Mouse (Mus musculus) urinary bladder, postnatal 14 days (tissue): ENCODE measurements around the gene Slc35c1.
A peak's percentile ranks its signal among the peaks of the same experiment; 100 is the strongest.
"Not testable (repeated sequence)": the region's sequence is repeated elsewhere in the genome, so short reads cannot be mapped to it uniquely, and the experiment has no call there.

Source experiments
- DNase-seq: peaks from one replicate; pipeline ENCODE4 v3.0.0; 2021; ENCODE audit warnings: low spot score

Slc35c1 gene

DNA sequence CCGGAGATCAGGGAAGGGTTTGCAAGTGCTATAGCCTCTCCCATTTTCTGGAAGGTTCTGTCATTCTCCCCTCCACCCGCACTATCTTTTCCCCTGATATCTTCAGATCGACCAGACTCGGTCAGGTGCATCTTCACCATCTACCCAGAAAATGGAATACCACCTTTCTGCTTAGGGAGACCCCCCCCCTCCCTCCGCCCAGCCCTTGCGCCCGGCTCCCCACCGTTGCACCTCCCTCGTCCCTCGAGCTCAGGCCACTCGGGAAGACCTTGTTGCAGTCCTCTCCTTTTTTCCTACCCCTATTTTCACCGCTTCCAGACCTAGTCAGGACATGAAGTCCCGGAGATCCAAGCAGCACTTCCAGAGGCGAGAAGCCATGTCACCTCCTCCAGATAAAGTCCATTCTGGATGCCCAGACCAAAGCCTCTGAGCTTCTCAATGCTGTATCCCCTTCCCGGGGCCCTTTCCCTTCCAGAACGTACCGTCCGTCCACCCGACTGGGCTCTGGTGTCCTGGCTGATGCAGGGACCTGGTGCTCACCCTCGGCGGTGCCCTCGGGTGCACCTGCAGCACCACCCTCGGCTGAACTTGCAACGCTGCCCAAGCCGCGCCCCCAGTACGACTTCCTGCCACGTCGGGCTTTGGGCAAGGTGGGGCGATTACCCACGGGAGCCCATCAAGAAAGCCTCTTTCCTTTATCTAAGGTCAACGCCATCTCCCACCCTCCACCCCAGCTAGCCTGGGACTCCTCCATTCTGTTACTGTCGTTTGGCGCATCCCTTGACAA is at the start of gene Slc35c1:
Gene Slc35c1 (minus strand): TSS at position 618 of the 787 bp plus-strand sequence.
- peak; percentile 61 for DNase-seq

DNA sequence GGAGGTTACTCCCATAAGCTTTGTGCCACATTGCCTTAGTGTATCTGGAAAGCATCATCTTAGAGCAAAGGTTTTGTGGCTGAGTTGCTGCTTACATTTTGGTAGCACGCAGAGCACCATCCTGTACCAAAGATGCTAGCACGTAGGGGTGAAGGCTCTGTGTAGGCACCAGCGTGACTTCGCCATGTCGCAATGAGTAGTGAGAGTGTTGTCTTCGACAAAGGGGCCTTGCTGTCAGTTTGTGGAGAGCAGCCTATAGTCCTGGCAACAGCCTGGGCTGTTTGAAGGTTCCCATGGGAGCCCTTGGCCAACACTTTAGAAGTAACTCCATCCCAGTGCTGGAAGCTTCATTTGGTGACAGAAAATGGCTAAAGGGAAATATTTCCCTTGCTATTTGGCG is 45.0 kb upstream of the Slc35c1 start:
- no peak for DNase-seq

DNA sequence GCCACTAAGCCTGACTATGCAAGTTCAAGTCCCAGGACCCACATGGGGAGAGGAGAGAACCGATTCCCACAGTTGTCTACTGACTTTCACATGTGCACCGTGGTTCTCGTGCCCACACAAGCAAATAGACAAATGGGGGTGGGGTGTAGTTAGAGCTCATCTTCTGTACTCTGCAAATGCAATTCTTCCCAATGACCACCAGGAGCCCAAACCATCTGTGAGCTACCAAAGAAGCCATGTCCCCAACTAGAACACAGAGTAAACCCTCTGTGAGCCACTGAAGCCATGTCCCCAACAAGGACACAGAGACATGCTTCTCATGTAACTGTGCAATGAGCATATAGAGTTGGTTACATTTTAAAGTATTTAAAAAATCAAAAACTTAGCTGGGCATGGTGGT is 43.1 kb upstream of the Slc35c1 start:
- no peak for DNase-seq

DNA sequence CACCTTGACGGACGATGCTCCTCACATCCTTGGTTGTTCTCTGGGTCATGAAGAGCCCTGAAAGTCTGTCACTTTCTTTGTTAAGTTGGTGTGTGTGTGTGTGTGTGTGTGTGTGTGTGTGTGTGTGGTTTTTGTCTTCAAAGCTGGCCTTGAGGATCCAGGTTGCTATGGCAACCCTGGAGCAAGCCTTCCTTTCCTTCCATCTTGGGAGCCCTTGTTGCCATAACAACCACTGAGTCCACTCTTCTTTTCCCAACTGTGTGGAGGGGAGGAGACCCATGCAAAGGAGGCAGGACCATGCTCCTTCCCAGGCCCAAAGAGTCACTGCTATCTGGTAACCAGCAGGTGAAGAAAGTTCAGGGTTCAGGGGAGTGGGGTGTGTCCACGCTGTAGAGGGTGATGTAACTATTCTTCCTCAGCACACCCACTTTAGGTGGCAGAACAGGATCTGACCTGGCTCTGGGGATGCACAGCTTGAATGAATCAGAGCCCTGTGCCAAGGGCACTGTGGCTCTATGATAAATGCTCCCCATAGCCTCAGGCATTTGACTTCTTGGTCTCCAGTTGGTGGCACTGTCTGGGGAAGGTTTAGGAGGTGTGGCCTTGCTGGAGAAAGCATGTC is 39.5 kb upstream of the Slc35c1 start:
- no peak for DNase-seq

DNA sequence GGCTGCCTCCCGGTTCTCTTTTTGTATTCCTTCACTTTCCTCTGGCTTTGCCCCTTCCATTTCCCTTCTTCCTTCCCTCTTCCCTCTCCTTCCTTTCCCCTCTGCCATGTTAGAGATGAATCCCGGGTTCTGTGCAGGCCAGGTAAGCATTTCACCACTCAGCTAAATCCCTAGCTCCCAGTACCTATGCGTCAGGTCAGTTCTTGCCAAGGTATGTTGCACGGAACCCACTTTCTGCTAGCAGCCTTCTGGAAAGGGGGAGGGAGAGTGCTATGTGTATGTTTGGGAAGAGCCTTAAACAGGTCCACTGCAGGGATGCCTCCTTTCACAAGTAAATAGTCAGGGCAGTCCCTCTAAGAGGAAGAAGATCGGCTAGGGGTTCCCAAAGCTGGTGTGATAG is 36.8 kb upstream of the Slc35c1 start:
- no peak for DNase-seq

DNA sequence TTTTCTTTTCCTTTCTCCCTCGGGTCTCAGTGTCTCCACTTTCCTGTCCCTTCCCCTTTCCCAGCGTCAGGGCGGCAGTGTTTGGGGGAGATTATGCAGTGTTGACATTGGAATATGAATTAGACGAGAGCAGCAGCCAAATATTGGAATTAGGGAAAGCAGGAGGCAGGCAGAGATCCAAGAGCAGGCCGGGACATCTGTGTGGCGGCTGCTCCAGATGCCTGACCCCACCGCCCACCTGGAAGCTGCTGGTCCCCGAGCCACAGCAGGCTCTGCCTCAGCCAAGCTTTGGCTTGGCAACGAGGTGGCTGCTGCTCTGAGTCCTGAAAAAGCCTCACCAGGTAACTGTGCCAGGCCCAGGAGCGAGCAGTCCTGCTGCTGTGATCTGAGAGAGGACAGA is 36.3 kb upstream of the Slc35c1 start:
- no peak for DNase-seq

DNA sequence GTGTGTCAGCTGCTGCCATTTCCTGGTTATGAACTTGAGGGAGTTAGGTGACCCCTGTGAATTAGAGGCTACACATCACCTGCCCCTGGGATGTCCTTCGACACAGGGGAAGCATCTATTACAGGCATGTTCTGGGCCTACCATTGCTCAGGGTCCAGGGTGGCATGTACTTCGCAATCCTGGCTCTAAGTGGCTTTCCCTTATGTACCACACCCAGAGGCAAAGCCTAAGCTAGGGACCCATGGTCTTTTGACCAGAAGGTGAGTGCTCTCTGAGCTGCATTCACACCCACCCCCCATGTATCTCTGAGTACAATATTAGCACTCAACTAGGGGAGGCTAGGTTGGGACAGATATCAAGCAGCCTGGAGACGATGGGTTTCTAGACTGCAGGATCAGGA is 34.6 kb upstream of the Slc35c1 start:
- DNase-seq = no peak

DNA sequence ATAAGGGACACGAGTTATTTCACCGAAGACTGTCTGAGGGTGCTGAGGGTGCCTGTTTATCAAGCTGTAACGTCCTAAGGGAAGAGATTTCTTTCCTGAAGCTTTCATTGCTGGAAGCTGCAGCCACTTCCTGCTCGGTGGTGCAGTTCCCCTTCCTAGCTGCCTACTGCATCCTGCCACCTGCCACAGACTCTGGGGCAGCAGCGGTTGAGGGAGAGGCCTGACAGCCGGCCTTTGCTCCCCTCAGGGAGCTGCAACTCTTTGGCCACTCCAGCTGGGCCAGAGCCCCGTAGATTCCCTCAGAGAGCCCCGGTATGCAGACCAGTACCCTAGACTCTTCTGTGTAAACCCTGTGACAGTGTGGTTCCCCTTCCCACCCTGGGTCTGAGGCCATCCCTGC is 34.1 kb upstream of the Slc35c1 start:
- DNase-seq = no peak

DNA sequence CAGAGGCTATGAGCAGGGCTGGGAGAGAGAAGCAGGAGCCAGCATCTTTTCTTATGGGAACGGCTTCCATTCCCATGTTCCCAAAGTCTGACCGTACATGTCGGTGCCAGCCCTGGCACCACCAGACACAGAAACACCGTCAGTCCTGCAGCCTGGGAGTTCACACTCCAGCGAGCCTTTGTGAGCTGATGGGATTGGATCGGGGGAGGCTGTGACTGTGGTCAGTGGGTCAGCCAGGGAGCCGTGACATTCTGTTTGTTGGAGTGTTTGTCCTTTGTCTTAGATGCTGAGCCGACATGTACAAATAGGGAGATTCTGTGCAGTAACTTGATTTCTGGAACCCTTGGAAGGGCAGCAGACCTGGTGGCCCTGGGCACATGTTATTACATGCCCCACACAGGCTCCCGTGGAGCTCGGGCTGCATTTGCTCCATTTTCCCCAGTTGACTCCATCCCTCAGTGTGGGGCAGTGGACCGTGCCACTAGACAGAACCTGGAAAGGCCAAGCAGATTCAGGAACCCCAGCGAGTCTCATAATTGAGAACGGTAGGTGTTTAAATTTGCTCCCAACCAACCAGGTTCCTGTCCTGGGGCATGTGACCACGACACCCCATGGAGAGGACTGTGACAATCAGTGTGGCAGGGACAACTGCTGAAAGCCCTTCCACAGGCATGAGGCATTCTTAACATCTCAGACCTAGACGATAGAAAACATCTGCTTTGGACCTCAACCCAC is 33.5 kb upstream of the Slc35c1 start:
- DNase-seq = no peak

DNA sequence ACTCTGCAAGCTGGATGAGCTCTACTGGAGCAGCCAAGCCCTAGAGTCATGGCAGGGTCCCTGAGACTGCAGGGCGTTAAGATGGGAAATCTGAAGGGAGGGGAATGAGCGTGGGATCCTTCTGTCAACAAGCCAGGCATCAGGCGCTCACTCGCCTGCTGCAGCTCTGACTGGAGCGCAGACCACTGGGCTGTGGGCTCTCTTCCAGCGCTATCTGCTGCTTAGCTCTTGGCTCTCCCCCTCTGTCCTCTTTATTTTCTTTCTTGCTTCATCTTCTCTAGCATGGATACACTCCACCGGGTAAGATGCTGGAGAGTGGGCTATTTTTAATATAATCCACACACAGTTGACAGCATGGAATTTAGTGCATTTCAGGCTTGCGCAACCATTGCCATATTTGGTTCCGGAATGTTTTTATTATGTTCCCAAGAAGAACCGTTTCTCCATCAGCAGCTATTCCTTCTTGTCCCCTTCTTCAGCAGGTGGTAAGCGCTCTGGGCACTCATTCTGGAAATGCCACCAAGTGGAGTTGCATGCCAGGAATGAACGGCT is 31.7 kb upstream of the Slc35c1 start:
- peak; percentile 57 for DNase-seq

DNA sequence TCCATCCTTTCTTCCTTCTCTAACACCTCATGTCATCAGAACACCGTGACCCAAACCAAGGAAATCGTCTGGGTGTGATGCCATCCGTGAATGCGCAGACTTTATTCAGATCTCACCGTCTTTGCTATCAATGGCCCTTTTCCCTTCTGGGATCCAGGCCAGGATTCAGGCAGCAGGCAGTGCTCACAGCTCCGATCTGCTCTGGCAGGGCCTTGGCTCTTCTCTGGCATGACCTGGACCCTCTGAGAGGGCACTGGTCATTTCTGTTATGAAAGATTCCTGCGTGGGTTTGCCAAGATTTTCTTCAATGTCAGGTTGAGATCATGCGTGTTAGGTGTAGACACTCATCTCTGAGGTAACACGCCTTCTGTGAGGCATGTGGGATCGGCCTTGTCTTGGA is 30.2 kb upstream of the Slc35c1 start:
- no peak for DNase-seq

DNA sequence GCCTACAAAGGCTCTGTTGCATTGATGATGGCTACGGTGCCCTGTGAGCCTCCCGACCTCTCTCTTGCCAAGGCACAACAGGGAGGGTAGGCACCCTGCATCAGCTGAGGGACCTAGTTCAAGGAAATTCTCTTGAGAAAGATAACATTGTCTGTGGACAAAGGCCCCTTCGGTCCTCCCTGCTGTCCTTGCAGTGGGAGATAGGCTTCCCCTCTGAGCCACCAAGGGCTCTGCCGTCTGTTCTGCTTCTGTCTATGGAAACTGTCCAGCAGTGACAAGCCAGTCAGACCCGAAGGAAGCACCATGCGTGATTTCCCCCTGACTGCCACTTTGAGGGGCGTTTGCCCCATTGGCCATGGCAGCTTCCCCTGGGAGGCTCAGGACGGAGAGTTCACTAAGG is 27.5 kb upstream of the Slc35c1 start:
- no peak for DNase-seq

DNA sequence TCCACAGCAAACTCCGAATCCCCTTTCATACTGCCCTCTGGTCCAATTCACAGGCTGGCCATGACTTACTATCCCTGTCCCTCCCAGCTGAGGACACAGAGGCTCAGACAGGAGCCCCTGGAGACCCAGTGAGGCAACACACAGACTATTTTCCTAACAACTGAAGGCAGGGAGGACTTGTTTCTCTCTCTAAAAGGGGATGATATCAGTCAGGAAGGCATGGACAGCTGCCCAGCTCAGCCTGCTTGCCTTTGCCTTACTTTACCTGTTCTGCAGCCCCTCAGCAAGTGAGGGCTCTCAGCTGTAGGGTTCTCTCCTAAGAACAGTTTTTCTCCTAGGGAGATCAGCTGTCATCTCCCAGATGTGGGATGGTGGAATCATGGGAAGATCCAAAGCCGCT is 26.6 kb upstream of the Slc35c1 start:
- no peak for DNase-seq

DNA sequence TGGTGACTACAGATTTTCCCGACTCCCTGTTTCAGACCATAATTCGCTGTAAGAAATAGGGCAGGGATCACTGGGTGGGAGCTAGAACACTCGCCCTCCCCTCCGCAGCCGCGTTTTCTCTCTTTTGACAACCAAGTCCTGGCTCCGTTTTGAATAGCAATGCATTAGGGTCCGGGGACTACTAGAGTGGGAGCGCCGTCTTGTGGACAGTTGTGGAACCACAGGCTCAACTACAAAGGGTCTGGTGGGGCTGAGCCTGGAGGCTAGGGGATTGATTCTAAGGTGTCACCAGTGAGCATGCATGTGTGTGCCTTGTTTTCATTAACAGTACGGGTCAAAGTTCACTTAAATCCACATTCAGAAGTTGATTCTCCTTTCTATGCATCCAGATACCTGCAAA is 26.1 kb upstream of the Slc35c1 start:
- peak; percentile 86 for DNase-seq

DNA sequence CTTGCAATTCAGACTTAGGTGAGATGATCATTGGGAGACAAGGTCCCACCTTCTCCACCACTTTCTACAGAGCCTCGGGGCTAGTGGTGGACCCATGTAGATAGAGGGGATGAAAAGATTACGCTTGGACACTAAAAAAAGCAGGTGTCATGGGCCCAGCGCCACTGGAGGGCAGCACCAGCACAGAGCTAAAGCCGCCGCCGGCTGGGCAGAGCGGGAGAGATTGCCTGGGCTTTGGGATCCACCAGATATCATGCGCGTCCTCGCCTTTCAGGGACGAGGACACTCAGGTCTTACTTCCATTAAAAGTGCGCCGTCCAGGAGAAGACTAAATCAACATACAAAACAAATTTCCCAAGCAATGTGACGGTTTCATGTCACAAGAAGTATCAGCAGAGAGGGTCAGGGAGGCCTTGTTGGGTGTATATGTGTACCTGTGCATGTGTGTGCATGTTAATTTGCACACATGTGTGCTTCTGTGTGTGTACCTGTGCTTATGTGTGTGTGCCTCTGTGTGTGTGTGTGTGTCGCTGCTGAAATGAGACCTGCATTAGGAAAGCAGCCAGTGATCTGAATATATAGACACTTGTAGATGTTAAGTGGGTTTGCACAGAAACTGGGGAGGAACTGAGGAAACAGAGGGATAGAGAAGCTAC is 25.4 kb upstream of the Slc35c1 start:
- DNase-seq = peak; percentile 69

DNA sequence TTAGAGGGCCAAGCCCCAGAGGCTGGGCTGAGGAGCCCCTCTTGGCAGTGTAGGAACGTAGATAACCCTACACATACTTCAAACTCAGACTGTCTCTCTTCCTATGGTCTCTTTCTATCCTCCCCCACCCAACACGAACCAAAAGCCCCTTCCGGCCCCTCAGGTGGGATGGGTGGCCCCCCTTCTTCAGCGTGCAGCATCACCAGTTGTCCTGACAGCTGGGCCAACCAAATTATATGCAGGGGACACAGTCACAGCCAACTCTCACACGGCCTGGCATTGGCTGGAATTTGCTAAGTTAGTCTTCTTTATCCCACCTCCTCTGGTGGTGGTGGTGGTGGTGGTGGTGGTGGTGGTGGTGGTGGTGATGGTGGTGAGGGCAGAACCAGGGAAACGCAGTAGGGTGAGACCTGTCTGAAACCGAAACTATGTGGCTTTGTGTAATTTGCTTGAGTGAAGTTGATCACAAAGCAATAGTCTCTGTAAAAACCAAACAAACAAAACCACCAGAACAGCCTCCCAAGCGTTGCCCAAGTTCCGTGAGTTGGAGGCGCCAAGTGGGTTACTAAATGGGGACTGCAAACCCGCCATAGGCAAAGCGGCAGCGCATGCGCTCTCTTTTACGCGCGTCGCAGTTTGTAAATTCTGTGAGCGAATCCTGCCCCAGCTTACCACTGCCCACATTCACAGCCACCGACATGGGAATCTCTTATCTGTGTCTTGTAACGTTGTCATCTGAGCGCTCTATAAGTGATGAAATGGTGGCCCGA is 24.1 kb upstream of the Slc35c1 start:
- DNase-seq = no peak

DNA sequence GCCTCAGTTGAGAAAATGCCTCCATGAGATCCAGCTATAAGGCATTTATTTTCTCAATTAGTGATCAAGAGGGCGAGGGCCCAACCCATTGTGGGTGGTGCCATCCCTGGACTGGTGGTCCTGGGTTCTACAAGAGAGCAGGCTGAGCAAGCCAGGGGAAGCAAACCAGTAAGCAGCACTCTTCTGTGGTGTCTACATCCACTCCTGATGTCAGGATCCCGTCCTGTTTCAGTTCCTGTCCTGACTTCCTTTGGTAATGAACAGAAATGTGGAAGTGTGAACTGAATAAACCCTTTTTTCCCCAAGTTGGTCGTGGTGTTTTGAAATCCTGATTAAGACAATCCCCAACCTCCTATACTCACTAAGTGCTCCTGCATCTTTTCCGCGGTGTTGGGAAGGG is 23.2 kb upstream of the Slc35c1 start:
- DNase-seq = no peak

DNA sequence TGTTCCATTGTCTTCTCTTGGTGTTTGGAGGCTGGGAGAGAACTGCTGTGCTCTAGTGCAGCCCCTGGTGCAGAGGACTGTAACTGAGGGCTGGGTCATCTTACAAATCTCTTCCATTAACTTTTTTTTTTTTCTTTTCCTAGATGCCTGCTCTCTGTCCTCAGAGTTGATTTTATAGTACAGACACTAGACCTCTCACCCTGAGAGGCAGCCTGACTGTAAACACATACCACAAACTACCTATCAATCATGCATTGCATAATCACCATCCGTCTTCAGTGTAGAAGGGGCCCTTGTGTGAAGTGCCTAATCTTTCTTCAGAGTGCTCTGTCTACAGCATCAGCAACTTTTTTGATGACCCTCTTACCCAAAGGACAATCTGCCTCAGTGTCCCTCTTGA is 22.2 kb upstream of the Slc35c1 start:
- no peak for DNase-seq

DNA sequence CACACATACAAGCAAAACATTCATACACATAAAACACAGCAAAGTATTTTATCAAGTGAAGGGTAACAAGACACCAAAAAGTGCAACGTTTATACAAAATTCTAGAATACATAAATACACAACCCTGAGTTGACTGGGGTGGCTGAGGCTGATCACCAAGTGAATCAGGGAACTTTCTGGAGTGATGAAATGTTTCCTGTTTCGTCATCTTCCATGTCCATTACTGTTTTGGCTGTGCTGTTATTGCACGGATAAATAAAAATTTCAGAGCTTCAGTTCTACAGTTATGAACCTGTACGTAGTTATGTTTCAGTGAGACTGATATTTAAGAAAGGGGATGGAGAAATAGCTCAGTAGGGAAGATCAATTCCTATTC is 18.0 kb upstream of the Slc35c1 start:
- no peak for DNase-seq

DNA sequence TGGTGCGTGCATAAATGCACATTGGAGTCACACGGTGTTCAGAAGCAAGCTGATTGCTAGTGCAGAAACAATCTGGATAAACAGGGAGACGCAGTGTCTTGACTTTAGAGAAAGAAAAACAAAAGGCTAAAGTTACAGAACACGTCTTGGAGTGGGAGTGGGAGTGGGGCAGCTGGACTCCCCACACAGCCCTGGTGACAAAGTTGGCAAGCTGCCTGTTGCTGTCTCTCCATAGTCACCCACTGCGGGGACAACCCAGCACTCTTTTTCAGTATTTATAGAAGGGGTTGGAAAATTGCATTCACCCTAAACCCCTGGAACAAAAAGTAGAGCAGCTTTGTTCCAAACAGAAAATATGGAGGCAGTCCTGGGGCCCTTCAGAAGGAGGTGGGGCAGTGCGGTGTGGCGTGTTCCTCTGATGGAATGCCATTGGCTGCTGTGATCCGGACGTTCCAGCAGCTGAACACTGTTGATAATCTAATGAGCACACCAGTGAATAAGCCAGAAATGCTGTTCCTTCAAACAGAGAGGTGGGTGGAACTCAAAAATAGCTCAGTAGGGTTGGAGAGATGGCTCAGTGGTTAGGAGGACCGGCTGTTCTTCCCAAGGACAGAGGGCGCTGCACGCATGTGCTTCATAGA is 17.5 kb upstream of the Slc35c1 start:
- DNase-seq = no peak

DNA sequence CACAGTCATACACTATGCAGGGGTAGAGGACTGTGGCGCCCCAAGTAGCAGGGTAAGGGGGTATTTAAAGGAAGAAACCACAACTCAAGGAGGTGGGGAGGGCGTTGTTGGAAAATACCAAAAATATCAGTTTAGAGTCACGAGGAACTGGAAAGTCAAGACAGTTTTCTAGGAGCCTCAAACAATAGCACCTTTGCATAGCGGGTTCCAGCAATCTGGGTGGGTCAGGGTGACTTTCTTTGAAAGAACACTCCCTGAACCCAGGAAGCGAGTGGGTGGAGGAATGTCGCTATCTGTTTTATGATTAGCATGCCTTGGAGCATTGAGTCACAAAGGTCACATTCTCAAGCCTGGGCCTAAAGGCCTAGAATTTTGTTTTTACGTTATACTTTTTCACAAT is 16.2 kb upstream of the Slc35c1 start:
- DNase-seq = not testable (repeated sequence)
